Mouse (Mus musculus) bone marrow, adult 2 months (tissue): ENCODE measurements around the gene Cat. TPM values are rescaled to one million over a fixed set of nuclear protein-coding genes. Genes with fewer than 3 reads are reported as not detected.

Experiments
- H3K27ac ChIP-seq: fragments of 200-500 bp; 2 replicates; pipeline ENCODE4 v1.5.1; 2012; ENCODE audit warnings: low read depth, mild to moderate bottlenecking, control low read depth, inconsistent platforms, low read length; ENCODE audit not compliant: control insufficient read depth, poor library complexity, insufficient read depth
- H3K4me1 ChIP-seq: fragments of 200-500 bp; 2 replicates; pipeline ENCODE4 v1.6.1; 2011; ENCODE audit warnings: low read length; ENCODE audit not compliant: control insufficient read depth, insufficient read depth
- H3K4me3 ChIP-seq: fragments of 200-500 bp; replicated peaks from 2 replicates; pipeline ENCODE3; 2011; ENCODE audit warnings: mild to moderate bottlenecking, low read depth, low read length, control low read depth; ENCODE audit not compliant: control insufficient read depth
- CTCF ChIP-seq: fragments of 200-500 bp; IDR thresholded peaks from 2 replicates; pipeline ENCODE4 v1.5.1; 2011; ENCODE audit warnings: low read length, control low read depth; ENCODE audit not compliant: control insufficient read depth, insufficient read depth
- POLR2A ChIP-seq: fragments of 200-500 bp; IDR thresholded peaks from 2 replicates; pipeline ENCODE4 v1.6.1; 2011; ENCODE audit warnings: low read depth, mild to moderate bottlenecking, control low read depth, low read length, borderline replicate concordance; ENCODE audit not compliant: control insufficient read depth
- whole genome bisulfite sequencing: fragments of 180-500 bp; shearing (Covaris S2); methylation state at CpG from one replicate; pipeline ENCODE4 v1.1.7; 2018; 5-methylcytosine and 5-hydroxymethylcytosine counted together
- polyA plus RNA-seq: library from polyadenylated mRNA; stranded (reverse); fragments of >200 nt; gene quantifications from 2 replicates; pipeline ENCODE4 v1.2.4, GENCODE M21; 2011; ENCODE audit warnings: low replicate concordance; ENCODE audit not compliant: missing spikeins, insufficient read depth, insufficient read length

Gene Cat
- polyA plus RNA-seq, 1 experiment = 59.9 TPM

DNA sequence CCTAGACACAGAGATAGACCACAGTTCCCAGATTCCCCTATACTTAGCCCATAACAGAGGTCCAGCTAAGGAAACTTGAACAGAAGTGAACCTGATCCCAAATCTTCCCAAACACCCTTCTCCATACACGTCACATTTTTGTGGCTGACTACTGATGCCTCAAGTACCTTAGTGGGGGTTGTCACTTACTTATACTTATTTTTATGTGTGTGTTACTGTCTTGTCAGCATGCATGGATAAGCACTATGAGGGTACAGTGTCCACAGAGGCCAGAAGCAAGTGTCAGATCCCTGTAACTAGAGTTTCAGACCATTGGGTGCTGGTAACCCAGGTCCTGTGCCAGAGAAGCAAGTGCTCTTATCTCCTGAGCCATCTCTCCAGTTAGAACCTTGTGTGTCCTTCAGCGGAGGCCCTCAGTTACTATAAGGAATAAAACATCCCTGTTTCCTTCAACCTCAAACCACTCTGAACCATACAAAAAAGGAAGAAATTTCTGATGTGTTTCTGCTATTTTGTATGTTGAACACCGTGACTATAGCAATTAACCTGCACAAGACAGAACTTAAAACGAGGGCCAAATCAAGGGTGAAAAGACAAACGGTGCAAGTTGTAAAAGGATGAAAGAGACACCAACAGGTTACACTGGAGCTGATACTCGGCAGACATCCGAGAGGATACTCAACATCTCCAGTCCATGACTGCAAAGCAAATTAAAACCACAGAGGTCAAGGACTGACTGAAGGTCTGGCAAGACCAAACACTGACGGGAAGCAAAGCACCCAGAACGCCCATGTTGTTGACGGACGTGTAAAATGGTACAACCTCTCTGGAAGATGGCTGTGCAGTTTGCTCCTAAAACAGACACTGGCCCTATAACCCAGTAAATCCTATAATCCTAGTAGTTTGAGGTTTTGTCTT is 3.4 kb downstream of the Cat start:
- 80% methylated on average over 11 of the region's 11 CpGs for WGBS
- Histone ChIP-seq H3K27ac (no peak overlapping the region), H3K4me3 (no peak overlapping the region), H3K4me1 (peaks cover 2% of the 10 kb centered on the region)
- TF ChIP-seq CTCF (no peak), POLR2A (no peak)

DNA sequence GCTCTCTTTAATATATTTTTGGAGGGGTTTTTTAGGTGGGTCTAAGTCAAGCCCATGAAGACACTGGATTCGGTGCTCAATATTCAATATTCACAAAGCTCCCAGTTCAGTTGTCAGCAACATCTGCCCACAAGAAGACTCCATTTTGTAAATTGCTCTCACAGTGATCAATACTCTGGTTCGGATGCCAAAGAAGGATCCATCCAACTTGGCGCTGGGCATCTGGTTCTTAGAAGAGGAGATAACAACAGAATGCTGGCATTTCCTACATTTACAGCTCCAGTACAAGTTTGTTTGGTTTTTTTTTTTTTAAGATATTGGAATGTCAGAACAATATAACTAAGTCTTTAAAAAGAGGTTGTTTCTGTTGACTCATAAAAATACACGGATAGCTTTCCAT is 4.1 kb downstream of the Cat start:
- H3K4me3 ChIP-seq = no peak overlapping the region
- peaks cover 2% of the 10 kb centered on the region for H3K4me1 ChIP-seq
- TF ChIP-seq CTCF = no peak
- no peak for TF ChIP-seq POLR2A
- WGBS = 82% methylated on average over 4 of the region's 4 CpGs
- H3K27ac ChIP-seq = no peak overlapping the region

GRCm38 (mm10) chr2:103480240-103480639 is 4.7 kb downstream of the Cat start:
- TF ChIP-seq CTCF (no peak), POLR2A (no peak)
- Histone ChIP-seq H3K4me3 (no peak overlapping the region), H3K4me1 (peaks cover 2% of the 10 kb centered on the region), H3K27ac (peak overlapping the region; percentile 74)
- WGBS = 43% methylated on average over 8 of the region's 8 CpGs

DNA sequence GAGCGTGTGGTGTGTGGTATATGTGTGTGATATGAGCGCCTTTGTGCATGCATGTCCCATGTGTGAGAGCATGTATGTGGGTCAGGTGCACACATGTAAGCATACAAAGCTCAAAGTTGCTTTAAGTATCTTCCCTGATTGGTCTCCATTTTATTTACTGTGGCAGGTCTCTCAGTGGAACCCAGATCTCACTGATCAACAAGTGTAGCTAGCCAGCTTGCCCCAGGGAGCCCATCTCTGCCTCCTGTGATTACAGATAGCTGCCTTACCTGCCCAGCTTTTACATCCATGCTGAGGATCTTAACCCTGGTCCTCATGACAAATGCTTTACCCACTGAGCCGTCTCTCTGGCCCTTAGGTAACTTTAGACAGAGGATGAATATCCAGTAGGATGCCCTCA is 6.6 kb downstream of the Cat start:
- no peak overlapping the region for H3K27ac ChIP-seq
- WGBS = 98% methylated on average over 3 of the region's 3 CpGs
- H3K4me1 ChIP-seq = peaks cover 2% of the 10 kb centered on the region

GRCm38 (mm10) chr2:103477456-103477855 is 7.5 kb downstream of the Cat start:
- Histone ChIP-seq H3K4me1 (peaks cover 2% of the 10 kb centered on the region), H3K4me3 (no peak overlapping the region), H3K27ac (no peak overlapping the region)
- WGBS = 68% methylated on average over 4 of the region's 4 CpGs
- TF ChIP-seq CTCF (no peak), POLR2A (no peak)

More for the DNA sequence above, 6.6 kb downstream of the Cat start:
- TF ChIP-seq POLR2A (no peak), CTCF (no peak)
- H3K4me3 ChIP-seq = no peak overlapping the region

DNA sequence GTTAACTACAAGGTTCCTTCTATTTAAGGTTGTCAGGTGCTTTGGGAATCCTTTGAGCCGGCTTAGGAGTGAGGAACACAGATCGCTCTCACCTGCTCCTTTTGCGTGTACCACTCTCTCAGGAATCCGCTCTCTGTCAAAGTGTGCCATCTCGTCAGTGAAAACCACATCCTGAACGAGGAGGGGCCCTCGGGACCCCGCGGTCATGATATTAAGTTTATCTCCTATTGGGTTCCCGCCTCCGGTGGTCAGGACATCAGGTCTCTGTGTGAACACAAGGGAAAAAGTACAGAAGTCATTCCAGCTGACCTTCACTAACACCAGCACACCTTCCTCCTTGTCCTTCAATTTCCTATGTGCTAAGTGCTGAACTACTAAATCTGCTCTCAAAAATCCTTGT is 8.3 kb downstream of the Cat start:
- Histone ChIP-seq H3K4me3 (no peak overlapping the region), H3K4me1 (peaks cover 2% of the 10 kb centered on the region), H3K27ac (no peak overlapping the region)
- 41% methylated on average over 11 of the region's 11 CpGs for WGBS
- no peak for TF ChIP-seq CTCF

DNA sequence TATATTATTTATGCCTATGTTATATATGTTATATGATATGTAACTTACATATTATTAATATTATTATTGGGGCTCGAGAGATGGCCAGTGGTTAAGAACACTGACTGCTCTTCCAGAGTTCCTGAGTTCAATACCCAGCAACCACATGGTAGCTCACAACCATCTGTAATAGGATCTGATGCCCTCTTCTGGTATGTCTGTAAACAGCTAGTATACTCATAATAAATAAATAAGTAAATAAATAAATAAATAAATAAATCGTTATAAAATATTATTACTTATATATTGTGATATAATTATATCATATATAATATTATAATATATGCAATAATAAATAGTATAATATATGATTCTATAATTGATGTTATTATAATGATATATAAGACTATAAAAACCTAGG is 8.8 kb downstream of the Cat start:
- no peak overlapping the region for H3K4me3 ChIP-seq
- H3K27ac ChIP-seq = no peak overlapping the region
- 87% methylated on average over 2 of the region's 2 CpGs for WGBS
- no peak for TF ChIP-seq CTCF
- TF ChIP-seq POLR2A = no peak
- H3K4me1 ChIP-seq = peaks cover 2% of the 10 kb centered on the region

GRCm38 (mm10) chr2:103473362-103473761 is 11.6 kb downstream of the Cat start:
- no peak overlapping the region for H3K27ac ChIP-seq
- 88% methylated on average over 3 of the region's 3 CpGs for WGBS
- TF ChIP-seq POLR2A (no peak), CTCF (no peak)
- H3K4me1 ChIP-seq = no peaks in the 10 kb centered on the region
- H3K4me3 ChIP-seq = no peak overlapping the region

GRCm38 (mm10) chr2:103466984-103467588 is 17.9 kb downstream of the Cat start:
- Histone ChIP-seq H3K4me3 (no peak overlapping the region), H3K27ac (no peak overlapping the region), H3K4me1 (no peaks in the 10 kb centered on the region)
- TF ChIP-seq CTCF (no peak), POLR2A (no peak)
- WGBS = 87% methylated on average over 10 of the region's 10 CpGs
